Mouse (Mus musculus) neural tube, embryonic 11.5 days (tissue): ENCODE measurements around the gene Bnc2. TPM values are rescaled to one million over a fixed set of nuclear protein-coding genes. Genes with fewer than 3 reads are reported as not detected.

Experiments used
- ATAC-seq: fragments of 200-750 bp; cut with Nextera tagmentation; 2 replicates; pipeline ENCODE4 v1.8.0; 2017; ENCODE audit warnings: moderate number of reproducible peaks, mild to moderate bottlenecking, moderate TSS enrichment, moderate library complexity; ENCODE audit not compliant: insufficient read depth, low FRiP score, low TSS enrichment
- DNase-seq: peaks from one replicate; pipeline ENCODE4 v3.0.0-alpha.2; 2015; ENCODE audit warnings: low spot score
- H3K27ac ChIP-seq: fragments of 300-500 bp; sonication (generic); 2 replicates; pipeline ENCODE4 v1.5.1; 2014; ENCODE audit warnings: low read depth, mild to moderate bottlenecking, low read length
- H3K27me3 ChIP-seq: fragments of 300-500 bp; sonication (generic); 2 replicates; pipeline ENCODE4 v1.6.1; 2014; ENCODE audit warnings: mild to moderate bottlenecking, low read length, mixed read lengths; ENCODE audit not compliant: control insufficient read depth, insufficient read depth
- H3K36me3 ChIP-seq: fragments of 300-500 bp; sonication (generic); 2 replicates; pipeline ENCODE4 v1.6.1; 2014; ENCODE audit warnings: mild to moderate bottlenecking, low read length, moderate library complexity, mixed read lengths; ENCODE audit not compliant: control insufficient read depth, insufficient read depth
- H3K4me1 ChIP-seq: fragments of 300-500 bp; sonication (generic); 2 replicates; pipeline ENCODE4 v1.6.1; 2014; ENCODE audit warnings: low read length, mixed read lengths; ENCODE audit not compliant: control insufficient read depth, insufficient read depth
- H3K4me2 ChIP-seq: fragments of 300-500 bp; sonication (generic); 2 replicates; pipeline ENCODE4 v1.6.1; 2014; ENCODE audit warnings: low read depth, mild to moderate bottlenecking, moderate library complexity
- H3K4me3 ChIP-seq: fragments of 300-500 bp; sonication (generic); 2 replicates; pipeline ENCODE4 v1.5.1; 2014; ENCODE audit warnings: low read depth, low read length
- H3K9ac ChIP-seq: fragments of 300-500 bp; sonication (generic); 2 replicates; pipeline ENCODE4 v1.6.1; 2014; ENCODE audit warnings: mild to moderate bottlenecking, low read length
- H3K9me3 ChIP-seq: fragments of 300-500 bp; sonication (generic); 2 replicates; pipeline ENCODE4 v1.6.1; 2016; ENCODE audit warnings: low read length; ENCODE audit not compliant: control insufficient read depth
- WGBS: fragments of 180-500 bp; shearing (Covaris S2); extraction: QIAGEN DNeasy Blood & Tissue Kit; methylation state at CpG from one replicate; pipeline ENCODE4 v1.1.7; 2014; 5-methylcytosine and 5-hydroxymethylcytosine counted together
- polyA plus RNA-seq: library from polyadenylated mRNA; unstranded; fragments of >200 nt; fragmentation: Nextera tagmentation; extraction: Ambion mirVana; gene quantifications from 2 replicates; pipeline ENCODE4 v1.2.1, GENCODE M21; 2014

Gene Bnc2
- polyA plus RNA-seq, 1 experiment from 2014 or later, result 12.8 TPM

DNA sequence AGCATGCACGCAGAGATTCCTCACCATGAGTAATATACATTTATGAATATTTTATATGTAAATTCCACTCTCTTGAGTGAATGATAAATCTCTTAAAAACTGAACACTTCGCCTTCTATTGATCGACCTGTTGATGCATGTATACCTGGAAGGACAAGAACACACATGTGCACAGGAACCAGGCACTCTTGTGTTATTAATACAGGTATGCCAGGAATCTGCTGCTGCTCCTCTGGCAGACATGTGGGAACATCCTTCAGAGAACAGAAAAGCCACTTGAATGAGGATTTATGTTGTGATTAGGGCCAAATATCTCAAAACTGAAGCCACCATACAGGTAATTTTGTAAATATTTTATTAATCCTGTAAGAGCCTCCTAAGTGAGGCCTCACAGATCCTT is 357.7 kb downstream of the Bnc2 start:
- no peak overlapping the region for H3K4me3 ChIP-seq
- H3K27me3 ChIP-seq, result no peaks in the 10 kb centered on the region
- DNase-seq (no peak), ATAC-seq (no peak)
- H3K27ac ChIP-seq, result no peak overlapping the region
- no peaks in the 10 kb centered on the region for H3K4me1 ChIP-seq
- no peaks in the 10 kb centered on the region for H3K9me3 ChIP-seq
- H3K36me3 ChIP-seq, result no peaks in the 10 kb centered on the region
- no peak overlapping the region for H3K4me2 ChIP-seq
- WGBS, result 95% methylated on average over 3 of the region's 3 CpGs
- H3K9ac ChIP-seq, result no peak overlapping the region

DNA sequence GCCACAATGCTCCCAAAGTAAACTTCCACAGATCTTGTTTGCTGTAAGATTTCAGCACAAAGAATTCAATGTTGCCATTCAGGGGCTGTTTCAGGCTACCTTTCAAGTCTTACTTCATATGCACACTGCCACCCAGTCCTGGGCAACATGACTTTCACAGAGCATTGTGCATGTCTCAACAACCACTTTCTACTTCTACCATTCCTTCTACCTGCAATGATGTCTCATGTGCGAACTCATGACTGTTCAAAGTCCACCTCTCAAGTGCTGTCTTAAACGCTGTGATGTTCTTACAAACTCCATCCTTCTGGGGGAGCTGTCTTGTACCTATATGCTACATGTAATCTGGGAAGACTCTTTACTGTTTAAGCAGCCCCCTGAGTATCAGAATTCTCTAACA is 363.7 kb downstream of the Bnc2 start:
- H3K4me1 ChIP-seq, result peaks cover 4% of the 10 kb centered on the region; the same call in 1 of the 2 replicates
- no peak for ATAC-seq
- H3K9ac ChIP-seq, result no peak overlapping the region
- DNase-seq, result no peak
- H3K4me3 ChIP-seq, result no peak overlapping the region
- WGBS, result 77% methylated on average over 2 of the region's 2 CpGs
- H3K4me2 ChIP-seq, result no peak overlapping the region
- no peaks in the 10 kb centered on the region for H3K9me3 ChIP-seq
- no peaks in the 10 kb centered on the region for H3K36me3 ChIP-seq
- no peak overlapping the region for H3K27ac ChIP-seq
- no peaks in the 10 kb centered on the region for H3K27me3 ChIP-seq

DNA sequence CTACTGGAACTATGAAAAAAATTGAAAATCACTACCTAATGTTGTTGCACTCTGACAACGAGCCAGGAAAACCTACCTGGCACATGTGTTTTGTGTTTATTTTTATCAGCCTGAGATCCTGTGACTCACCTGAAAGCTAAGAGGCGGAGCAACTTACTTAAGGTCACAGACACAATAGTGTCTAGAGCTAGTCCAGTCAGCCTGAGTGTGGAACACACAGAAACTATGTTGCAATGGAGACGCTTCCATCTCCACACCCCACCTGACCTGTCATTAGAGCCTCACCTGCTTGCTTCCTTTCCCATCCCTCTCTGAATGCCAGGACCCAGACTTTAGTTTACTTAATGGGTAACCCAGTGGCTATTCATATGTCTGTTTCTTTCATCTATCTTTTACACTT is 364.2 kb downstream of the Bnc2 start:
- Histone ChIP-seq H3K4me2 (no peak overlapping the region), H3K27me3 (no peaks in the 10 kb centered on the region), H3K4me3 (no peak overlapping the region), H3K27ac (no peak overlapping the region), H3K36me3 (no peaks in the 10 kb centered on the region), H3K9me3 (no peaks in the 10 kb centered on the region), H3K4me1 (peaks cover 4% of the 10 kb centered on the region; the same call in 1 of the 2 replicates), H3K9ac (no peak overlapping the region)
- 83% methylated on average over 3 of the region's 3 CpGs for WGBS
- DNase-seq (no peak), ATAC-seq (no peak)

DNA sequence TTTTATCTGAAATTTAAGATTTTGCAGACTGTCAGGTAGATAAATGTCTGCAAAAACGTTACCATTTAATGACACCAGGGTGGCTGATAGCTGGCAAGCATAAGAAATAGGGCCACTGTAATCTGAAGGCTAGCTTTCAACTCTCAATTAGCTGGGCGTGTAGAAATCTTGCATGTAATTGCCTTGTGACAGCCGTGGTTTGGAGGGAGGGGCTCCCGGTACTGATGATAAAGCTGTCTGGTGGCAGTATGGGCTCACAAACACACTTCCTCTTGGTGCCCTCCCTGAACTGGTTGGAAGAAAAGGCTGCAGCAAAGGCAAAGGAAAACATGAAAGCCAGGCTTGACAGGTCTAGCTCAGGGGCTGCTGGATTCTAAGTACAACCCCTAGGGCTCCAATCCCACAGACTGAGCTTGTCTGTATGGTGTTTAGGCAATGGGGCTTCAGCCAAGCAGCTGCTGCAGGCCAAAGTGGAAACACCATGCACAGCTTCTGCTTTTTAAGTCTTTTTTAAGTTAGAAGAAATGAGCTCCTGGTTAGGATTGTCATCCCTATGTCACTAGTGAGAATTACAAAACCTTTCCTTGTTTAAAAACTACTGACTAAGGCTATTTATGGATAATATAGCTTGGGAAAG is 366.7 kb downstream of the Bnc2 start:
- H3K4me3 ChIP-seq, result no peak overlapping the region
- ATAC-seq, result no peak
- no peak overlapping the region for H3K4me2 ChIP-seq
- no peaks in the 10 kb centered on the region for H3K27me3 ChIP-seq
- 20% methylated on average over 4 of the region's 4 CpGs for WGBS
- H3K36me3 ChIP-seq, result no peaks in the 10 kb centered on the region
- no peak overlapping the region for H3K9ac ChIP-seq
- DNase-seq, result no peak
- H3K9me3 ChIP-seq, result no peaks in the 10 kb centered on the region
- H3K4me1 ChIP-seq, result peaks cover 4% of the 10 kb centered on the region; the same call in 1 of the 2 replicates
- no peak overlapping the region for H3K27ac ChIP-seq

DNA sequence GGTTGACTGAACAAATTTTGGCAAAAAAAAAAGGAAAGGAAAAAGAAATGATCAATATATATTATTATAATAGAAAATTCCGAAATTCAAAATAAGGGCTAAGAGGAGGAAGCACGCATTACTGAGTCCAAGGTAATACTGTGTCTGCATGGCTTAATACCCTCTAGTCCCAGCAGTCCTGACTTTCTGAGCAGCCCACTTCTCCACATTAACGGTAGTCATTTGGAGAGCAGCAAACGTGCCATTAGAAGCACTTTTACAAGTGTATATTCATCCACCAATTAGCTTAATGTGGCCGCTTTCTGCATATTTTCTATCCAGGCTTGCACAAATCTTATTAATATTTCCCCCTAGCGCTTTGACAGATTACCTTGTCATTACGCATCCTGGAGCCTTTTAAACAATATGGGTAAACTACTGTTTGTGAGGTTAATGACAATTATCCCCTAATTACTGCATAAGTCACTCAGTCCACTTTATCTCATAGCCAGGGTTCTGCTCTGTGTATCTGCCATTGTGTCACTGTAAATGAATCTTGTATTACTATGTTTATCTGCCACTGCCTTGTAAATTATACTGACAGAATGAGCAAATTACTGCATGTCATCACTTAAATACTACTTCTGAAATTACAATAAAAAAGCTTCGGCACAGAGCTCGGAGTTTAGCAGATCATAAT is 368.0 kb downstream of the Bnc2 start:
- no peak overlapping the region for H3K4me2 ChIP-seq
- H3K27me3 ChIP-seq, result no peaks in the 10 kb centered on the region
- H3K36me3 ChIP-seq, result no peaks in the 10 kb centered on the region
- no peak overlapping the region for H3K9ac ChIP-seq
- no peak overlapping the region for H3K27ac ChIP-seq
- H3K4me1 ChIP-seq, result peaks cover 4% of the 10 kb centered on the region; the same call in 1 of the 2 replicates
- H3K4me3 ChIP-seq, result no peak overlapping the region
- no peak for DNase-seq
- no peaks in the 10 kb centered on the region for H3K9me3 ChIP-seq
- 82% methylated on average over 9 of the region's 9 CpGs for WGBS
- ATAC-seq, result no peak

DNA sequence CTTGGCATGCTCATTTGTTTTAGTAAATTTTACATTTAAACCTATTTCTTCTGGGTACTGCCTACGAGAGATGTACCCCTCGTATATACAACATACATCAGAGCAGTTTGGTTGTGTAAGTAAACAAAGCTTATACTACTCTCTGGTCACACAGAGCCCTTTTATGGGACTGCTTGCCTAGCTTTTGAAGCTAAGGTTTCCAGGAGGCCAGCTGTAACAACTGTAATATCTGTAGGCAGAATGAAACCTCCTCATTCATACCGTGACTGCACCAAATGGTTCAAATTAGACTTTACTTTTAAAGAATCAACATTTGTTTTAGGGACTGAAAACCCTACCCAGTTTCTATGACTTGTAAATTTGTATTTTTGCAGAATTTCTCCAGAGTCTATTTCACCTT is 372.1 kb downstream of the Bnc2 start:
- Histone ChIP-seq H3K27ac (no peak overlapping the region), H3K4me1 (peaks cover under 1% of the 10 kb centered on the region; the same call in 1 of the 2 replicates), H3K9ac (no peak overlapping the region), H3K27me3 (no peaks in the 10 kb centered on the region), H3K4me2 (no peak overlapping the region), H3K36me3 (no peaks in the 10 kb centered on the region), H3K9me3 (no peaks in the 10 kb centered on the region), H3K4me3 (no peak overlapping the region)
- WGBS, result 57% methylated on average over 3 of the region's 3 CpGs
- no peak for DNase-seq
- ATAC-seq, result no peak

DNA sequence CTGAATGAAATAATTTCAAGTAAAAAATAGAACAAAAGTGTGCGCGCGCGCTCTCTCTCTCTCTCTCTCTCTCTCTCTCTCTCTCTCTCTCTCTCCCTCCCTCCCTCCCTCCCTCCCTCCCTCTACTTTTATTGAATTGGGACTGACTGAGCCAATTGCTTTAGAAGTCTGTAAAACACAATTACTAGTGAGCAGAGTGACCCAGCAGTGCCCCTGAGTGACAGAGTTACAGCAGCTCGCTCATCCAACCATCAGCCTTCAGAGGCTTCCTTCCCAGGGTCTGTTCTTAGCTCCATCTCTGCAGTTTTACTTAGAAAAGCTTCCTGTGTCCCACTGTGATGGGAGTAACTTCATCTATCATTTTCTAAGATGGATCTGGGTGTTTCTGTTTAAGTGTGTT is 389.9 kb downstream of the Bnc2 start:
- Histone ChIP-seq H3K9ac (no peak overlapping the region), H3K27me3 (no peaks in the 10 kb centered on the region), H3K9me3 (no peaks in the 10 kb centered on the region), H3K4me1 (no peaks in the 10 kb centered on the region), H3K4me2 (no peak overlapping the region), H3K36me3 (no peaks in the 10 kb centered on the region), H3K27ac (no peak overlapping the region), H3K4me3 (no peak overlapping the region)
- DNase-seq, result no peak
- no peak for ATAC-seq
- 42% methylated on average over 5 of the region's 5 CpGs for WGBS

DNA sequence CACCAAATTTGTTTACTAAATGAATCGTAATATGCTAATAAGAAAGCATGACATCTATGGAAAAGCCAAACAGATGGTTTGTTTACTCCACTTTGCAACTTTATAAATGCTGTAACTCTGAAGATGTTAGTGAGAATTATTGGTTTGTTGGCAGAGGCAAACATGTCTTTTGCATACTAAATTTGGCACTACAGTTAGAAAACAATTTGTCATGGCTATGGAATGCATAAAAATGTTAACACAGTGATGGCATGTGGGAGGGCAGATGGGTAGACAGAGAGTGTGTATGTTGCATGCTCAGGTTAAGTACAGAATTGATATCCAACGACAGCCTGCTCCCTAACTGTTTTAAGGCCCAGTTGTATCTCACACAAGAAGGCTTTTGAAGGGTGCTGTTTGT is 392.4 kb downstream of the Bnc2 start:
- Histone ChIP-seq H3K4me2 (no peak overlapping the region), H3K27ac (no peak overlapping the region), H3K36me3 (no peaks in the 10 kb centered on the region), H3K4me1 (no peaks in the 10 kb centered on the region), H3K9ac (no peak overlapping the region), H3K27me3 (no peaks in the 10 kb centered on the region), H3K9me3 (no peaks in the 10 kb centered on the region), H3K4me3 (no peak overlapping the region)
- ATAC-seq (no peak), DNase-seq (no peak)
- WGBS, result 85% methylated on average over 2 of the region's 2 CpGs

DNA sequence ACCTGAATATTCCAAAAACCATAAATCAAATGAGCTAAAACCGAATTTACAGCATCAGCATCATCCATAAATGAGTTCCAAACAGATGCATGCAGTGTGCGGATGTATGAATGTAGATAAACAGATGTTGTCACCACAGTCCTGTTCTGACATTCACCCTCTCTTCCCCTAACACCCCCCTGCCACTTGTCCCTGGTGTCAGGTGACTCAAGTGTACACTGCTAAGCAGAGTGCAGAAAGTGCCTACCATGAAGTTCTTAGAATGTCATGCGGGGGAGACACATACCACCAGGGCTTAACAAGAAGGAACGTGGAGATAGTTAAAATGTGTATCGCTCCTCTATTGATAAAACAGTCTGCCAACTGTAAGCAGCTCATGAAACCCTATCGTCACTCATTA is 396.9 kb downstream of the Bnc2 start:
- Histone ChIP-seq H3K4me1 (no peaks in the 10 kb centered on the region), H3K36me3 (no peaks in the 10 kb centered on the region), H3K4me3 (no peak overlapping the region), H3K27ac (no peak overlapping the region), H3K4me2 (no peak overlapping the region), H3K9me3 (no peaks in the 10 kb centered on the region), H3K27me3 (no peaks in the 10 kb centered on the region), H3K9ac (no peak overlapping the region)
- ATAC-seq, result no peak
- 87% methylated on average over 6 of the region's 6 CpGs for WGBS
- DNase-seq, result no peak
